ENCODE assay signal across 8 mouse cellular contexts in genomic region chr5:9100849-9101801, GRCm38 (mm10). TPM values are rescaled to one million over a fixed set of nuclear protein-coding genes. Genes with fewer than 3 reads are reported as not detected.
DNase-seq lines count a peak whose midpoint lies in the region; ATAC-seq and TF ChIP-seq lines count a peak whose summit lies in the region.

No protein-coding gene starts in this region.

- under 1% methylated on average over 59 of the region's 83 CpGs for WGBS in lung, embryonic 14.5 days
- WGBS in neural tube, embryonic 14.5 days = under 1% methylated on average over 79 of the region's 83 CpGs

- peak; percentile 47 for ATAC-seq in granulocyte monocyte progenitor cell, adult 5-6 weeks (replicated peaks; ENCODE audit: poor library complexity, severe bottlenecking)
- peak; percentile 81 for ATAC-seq in lung, embryonic 14.5 days (ENCODE audit: insufficient read depth)
- peak; percentile 85 for ATAC-seq in neural tube, embryonic 14.5 days (ENCODE audit: low read depth)

- 0 out of 2 replicates have a peak overlapping the region, but pooled peaks have one; percentile 43 for H3K27ac ChIP-seq in cortical plate, adult 2 months (ENCODE audit: insufficient read depth, low read length)
- peak overlapping the region; percentile 87 for H3K27ac ChIP-seq in lung, embryonic 14.5 days (ENCODE audit: low read depth)
- peak overlapping the region; percentile 5; the same call in 1 of the 2 replicates for H3K27ac ChIP-seq in neural tube, embryonic 14.5 days (ENCODE audit: low read depth, low read length)

- TF ChIP-seq POLR2A in cortical plate, adult 2 months (IDR thresholded peaks at IDR 0.05; ENCODE audit: extremely low read depth, insufficient read depth, low read length) = no peak

- peaks cover 2% of the 10 kb centered on the region; the same call in 1 of the 2 replicates for H3K9me3 ChIP-seq in lung, embryonic 14.5 days (ENCODE audit: low read depth, low read length)
- H3K9me3 ChIP-seq in neural tube, embryonic 14.5 days (ENCODE audit: control insufficient read depth, low read length) = no peaks in the 10 kb centered on the region

- peak overlapping the region; percentile 75 for H3K9ac ChIP-seq in lung, embryonic 14.5 days
- peak overlapping the region; percentile 60 for H3K9ac ChIP-seq in neural tube, embryonic 14.5 days (replicated peaks; ENCODE audit: low read depth, low read length)

- no peaks in the 10 kb centered on the region; the same call in 1 of the 2 replicates for H3K4me1 ChIP-seq in cortical plate, adult 2 months (ENCODE audit: control insufficient read depth, insufficient read depth, low read length)
- no peaks in the 10 kb centered on the region for H3K4me1 ChIP-seq in lung, embryonic 14.5 days (ENCODE audit: insufficient read depth)
- no peaks in the 10 kb centered on the region for H3K4me1 ChIP-seq in neural tube, embryonic 14.5 days (ENCODE audit: control insufficient read depth, insufficient read depth, low read length)

- H3K36me3 ChIP-seq in lung, embryonic 14.5 days (ENCODE audit: insufficient read depth) = no peaks in the 10 kb centered on the region
- H3K36me3 ChIP-seq in neural tube, embryonic 14.5 days (ENCODE audit: control insufficient read depth, insufficient read depth, low read length) = no peaks in the 10 kb centered on the region

- H3K4me3 ChIP-seq in cortical plate, adult 2 months (ENCODE audit: insufficient read depth, low read length) = peak overlapping the region; percentile 74
- H3K4me3 ChIP-seq in lung, embryonic 14.5 days (ENCODE audit: low read depth, low read length) = peak overlapping the region; percentile 85
- H3K4me3 ChIP-seq in neural tube, embryonic 14.5 days (ENCODE audit: low read depth, low read length) = peak overlapping the region; percentile 86

- no peak for TF ChIP-seq CTCF in cortical plate, adult 2 months (IDR thresholded peaks at IDR 0.05; ENCODE audit: extremely low read depth, insufficient read depth, low read length)
- TF ChIP-seq CTCF in lung, embryonic 14.5 days (IDR thresholded peaks at IDR 0.05; ENCODE audit: low read depth) = no peak

- H3K4me2 ChIP-seq in lung, embryonic 14.5 days = peak overlapping the region; percentile 70
- peak overlapping the region; percentile 76 for H3K4me2 ChIP-seq in neural tube, embryonic 14.5 days (ENCODE audit: low read depth, low read length)

- H3K27me3 ChIP-seq in lung, embryonic 14.5 days (ENCODE audit: insufficient read depth, low read length) = peaks cover 4% of the 10 kb centered on the region
- H3K27me3 ChIP-seq in neural tube, embryonic 14.5 days (ENCODE audit: control insufficient read depth, insufficient read depth, low read length) = no peaks in the 10 kb centered on the region; the same call in 1 of the 2 replicates

- peak; percentile 83 for DNase-seq in CD4-positive helper T cell, adult 2 months (ENCODE audit: low read depth, low spot score)
- DNase-seq in adrenal gland, adult (ENCODE audit: inconsistent age in 2 of 2, low spot score in 1 of 2) = peak; percentile 70 to 88
- peak; percentile 60 for DNase-seq in kidney, adult 11 months
- DNase-seq in lung, embryonic 14.5 days = peak; percentile 74
- DNase-seq in thymus, postnatal 36 days = peak; percentile 29 to 51

RNA-seq across cellular contexts. Expression of gene Tmem243, which starts 0.7 kb away (rescaled TPM):
- polyA plus RNA-seq in cortical plate, adult 2 months (2012; rRNA removed) = 20.0 and 22.7 TPM in 2 replicates
- total RNA-seq in granulocyte monocyte progenitor cell, adult 5-6 weeks (2014; fragmentation: Nextera tagmentation) = 11.2 and 17.3 TPM in 2 replicates
- total RNA-seq in granulocyte monocyte progenitor cell, adult 5-6 weeks (2017) = 19.2 and 26.2 TPM in 2 replicates
- polyA plus RNA-seq in lung, embryonic 14.5 days (2014; fragmentation: Nextera tagmentation; extraction: Ambion mirVana) = 31.2 and 37.5 TPM in 2 replicates
- 15.3 and 15.7 TPM in 2 replicates for polyA plus RNA-seq in neural tube, embryonic 14.5 days (2014; fragmentation: Nextera tagmentation; extraction: Ambion mirVana)

Comparison
In these comparisons a context has a peak if more than half of its experiments do, and no peak if none do; other contexts are left out.
1. Peak in every context shown above with its lines: DNase-seq, ATAC-seq, H3K4me3 ChIP-seq and H3K27ac ChIP-seq.
2. H3K27ac ChIP-seq: peak in every context shown above with its lines; median percentile 87 in lung, embryonic 14.5 days; 43 in cortical plate, adult 2 months; 5 in neural tube, embryonic 14.5 days.